Comparison of ENCODE assay signal across 8 mouse cellular contexts in genomic region chr6:86733183-86733876, GRCm38 (mm10). TPM values are rescaled to one million over a fixed set of nuclear protein-coding genes. Genes with fewer than 3 reads are reported as not detected.
DNase-seq lines count a peak whose midpoint lies in the region; ATAC-seq and TF ChIP-seq lines count a peak whose summit lies in the region.

TSS of gene Gmcl1 (minus strand) at chr6:86733383.

- H3K9ac ChIP-seq in ES-Bruce4 (ENCODE audit: low read depth, poor library complexity, severe bottlenecking) = peak within 1 kb of the TSS; percentile 63
- H3K9ac ChIP-seq in forebrain, embryonic 13.5 days = peak within 1 kb of the TSS; percentile 95
- H3K9ac ChIP-seq in liver, postnatal 0 days (replicated peaks) = peak within 1 kb of the TSS; percentile 79
- H3K9ac ChIP-seq in neural tube, embryonic 14.5 days (replicated peaks; ENCODE audit: low read depth, low read length) = peak within 1 kb of the TSS; percentile 88

- intact Hi-C loops in heart, postnatal 10 days (cut with DNase I) = no loop called here

- TF ChIP-seq POLR2A in ES-Bruce4 (IDR thresholded peaks at IDR 0.05; ENCODE audit: insufficient read depth, low read length) = peak; percentile 84

- no peak within 1 kb of the TSS for H3K27ac ChIP-seq in ES-Bruce4 (ENCODE audit: insufficient read depth, low read length)
- peak within 1 kb of the TSS; percentile 91 for H3K27ac ChIP-seq in forebrain, embryonic 13.5 days
- peak within 1 kb of the TSS; percentile 66 for H3K27ac ChIP-seq in liver, postnatal 0 days (ENCODE audit: low read depth)
- H3K27ac ChIP-seq in neural tube, embryonic 14.5 days (ENCODE audit: low read depth, low read length) = peak within 1 kb of the TSS; percentile 95

- H3K4me1 ChIP-seq in ES-Bruce4 (ENCODE audit: control insufficient read depth, insufficient read depth, low read length) = no peaks in the 10 kb centered on the region
- H3K4me1 ChIP-seq in forebrain, embryonic 13.5 days = peaks cover 31% of the 10 kb centered on the region
- H3K4me1 ChIP-seq in liver, postnatal 0 days (ENCODE audit: insufficient read depth) = 0 out of 2 replicates have a peak, but pooled peaks cover 2% of the 10 kb centered on the region
- H3K4me1 ChIP-seq in neural tube, embryonic 14.5 days (ENCODE audit: control insufficient read depth, insufficient read depth, low read length) = peaks cover 13% of the 10 kb centered on the region

- DNase-seq in heart, postnatal 10 days = peak; percentile 94 to 95
- DNase-seq in large intestine, adult 2 months (ENCODE audit: low read depth, low spot score) = peak; percentile 87
- peak; percentile 97 for DNase-seq in liver, postnatal 0 days
- DNase-seq in testis, postnatal 10 days (ENCODE audit: low spot score) = peak; percentile 95

- peak within 1 kb of the TSS; percentile 93 for H3K4me2 ChIP-seq in forebrain, embryonic 13.5 days
- peak within 1 kb of the TSS; percentile 92 for H3K4me2 ChIP-seq in liver, postnatal 0 days (ENCODE audit: low read depth, low read length)
- H3K4me2 ChIP-seq in neural tube, embryonic 14.5 days (ENCODE audit: low read depth, low read length) = peak within 1 kb of the TSS; percentile 87

- no peaks in the 10 kb centered on the region for H3K36me3 ChIP-seq in ES-Bruce4 (ENCODE audit: control insufficient read depth, insufficient read depth, low read length, poor library complexity, severe bottlenecking)
- H3K36me3 ChIP-seq in forebrain, embryonic 13.5 days (ENCODE audit: poor library complexity, severe bottlenecking) = no peaks in the 10 kb centered on the region
- 0 out of 2 replicates have a peak, but pooled peaks cover 3% of the 10 kb centered on the region for H3K36me3 ChIP-seq in liver, postnatal 0 days (replicated peaks; ENCODE audit: insufficient read depth, low read length)
- H3K36me3 ChIP-seq in neural tube, embryonic 14.5 days (ENCODE audit: control insufficient read depth, insufficient read depth, low read length) = no peaks in the 10 kb centered on the region

- TF ChIP-seq CTCF in ES-Bruce4 (IDR thresholded peaks at IDR 0.05; ENCODE audit: low read depth, low read length) = no peak
- no peak for TF ChIP-seq CTCF in liver, postnatal 0 days (IDR thresholded peaks at IDR 0.05; ENCODE audit: low read depth)

- under 1% methylated on average over 53 of the region's 59 CpGs for WGBS in forebrain, embryonic 13.5 days
- under 1% methylated on average over 59 of the region's 59 CpGs for WGBS in large intestine, adult 2 months
- WGBS in liver, postnatal 0 days (ENCODE audit: insufficient replicate concordance) = under 1% methylated on average over 51 of the region's 59 CpGs
- under 1% methylated on average over 58 of the region's 59 CpGs for WGBS in neural tube, embryonic 14.5 days

- no peaks in the 10 kb centered on the region for H3K27me3 ChIP-seq in ES-Bruce4 (ENCODE audit: control insufficient read depth, insufficient read depth, low read length, poor library complexity, severe bottlenecking)
- no peaks in the 10 kb centered on the region for H3K27me3 ChIP-seq in forebrain, embryonic 13.5 days
- H3K27me3 ChIP-seq in liver, postnatal 0 days (ENCODE audit: insufficient read depth, low read length) = no peaks in the 10 kb centered on the region
- no peaks in the 10 kb centered on the region for H3K27me3 ChIP-seq in neural tube, embryonic 14.5 days (ENCODE audit: control insufficient read depth, insufficient read depth, low read length)

- no peak for TF ChIP-seq EP300 in ES-Bruce4 (IDR thresholded peaks at IDR 0.05; ENCODE audit: insufficient read depth, low read depth, low read length)
- no peak for TF ChIP-seq EP300 in liver, postnatal 0 days (IDR thresholded peaks at IDR 0.05; ENCODE audit: low read depth)

- H3K4me3 ChIP-seq in ES-Bruce4 (ENCODE audit: low read depth, low read length) = peak within 1 kb of the TSS; percentile 79
- H3K4me3 ChIP-seq in forebrain, embryonic 13.5 days = peak within 1 kb of the TSS; percentile 99
- H3K4me3 ChIP-seq in liver, postnatal 0 days (ENCODE audit: low read depth, low read length) = peak within 1 kb of the TSS; percentile 82
- H3K4me3 ChIP-seq in neural tube, embryonic 14.5 days (ENCODE audit: low read depth, low read length) = peak within 1 kb of the TSS; percentile 97

- peak; percentile 89 for ATAC-seq in cerebellum, adult (ENCODE audit: insufficient number of reproducible peaks, low FRiP score, low TSS enrichment)
- peak; percentile 94 for ATAC-seq in forebrain, embryonic 13.5 days
- peak; percentile 98 for ATAC-seq in liver, postnatal 0 days
- peak; percentile 93 for ATAC-seq in neural tube, embryonic 14.5 days (ENCODE audit: low read depth)

- no peaks in the 10 kb centered on the region for H3K9me3 ChIP-seq in ES-Bruce4 (replicated peaks; ENCODE audit: control insufficient read depth, insufficient read depth, low read length, poor library complexity, severe bottlenecking)
- H3K9me3 ChIP-seq in forebrain, embryonic 13.5 days (replicated peaks) = no peaks in the 10 kb centered on the region
- no peaks in the 10 kb centered on the region for H3K9me3 ChIP-seq in liver, postnatal 0 days (ENCODE audit: low read length)
- no peaks in the 10 kb centered on the region for H3K9me3 ChIP-seq in neural tube, embryonic 14.5 days (ENCODE audit: control insufficient read depth, low read length)

RNA-seq across cellular contexts. Expression of gene Gmcl1, which starts in this region (rescaled TPM):
- 21.4 and 22.9 TPM in 2 replicates for polyA plus RNA-seq in ES-Bruce4 (2011; ENCODE audit: insufficient read depth, insufficient read length, low read depth, missing spikeins)
- polyA plus RNA-seq in forebrain, embryonic 13.5 days (2015; fragmentation: Nextera tagmentation; extraction: Ambion mirVana) = 41.2 and 42.5 TPM in 2 replicates
- total RNA-seq in heart, postnatal 10 days (2021) = 1 to 10 TPM; 7.8 to 8.8 TPM
- polyA plus RNA-seq in large intestine, adult 2 months (2012; rRNA removed) = 7.1 and 9.5 TPM in 2 replicates
- polyA plus RNA-seq in liver, postnatal 0 days (2015; fragmentation: Nextera tagmentation; extraction: Ambion mirVana) = 5.0 and 6.0 TPM in 2 replicates
- polyA plus RNA-seq in neural tube, embryonic 14.5 days (2014; fragmentation: Nextera tagmentation; extraction: Ambion mirVana) = 44.2 and 50.7 TPM in 2 replicates
